Mouse (Mus musculus) forebrain, postnatal 0 days (tissue): ENCODE data around the gene Sec61a2. TPM values are rescaled to one million over a fixed set of nuclear protein-coding genes. Genes with fewer than 3 reads are reported as not detected.

Source experiments
- ATAC-seq: fragments of 200-750 bp; cut with Nextera tagmentation; 2 replicates; pipeline ENCODE4 v1.8.0; 2017; ENCODE audit warnings: mild to moderate bottlenecking, moderate library complexity
- DNase-seq: peaks from one replicate; pipeline ENCODE4 v3.0.0-alpha.2; 2015
- H3K27ac ChIP-seq: fragments of 300-500 bp; sonication (generic); 2 replicates; pipeline ENCODE4 v1.5.1; 2014; ENCODE audit warnings: low read depth, mild to moderate bottlenecking, antibody characterized with exemption, low read length, moderate library complexity, mixed read lengths
- H3K27me3 ChIP-seq: fragments of 300-500 bp; sonication (generic); 2 replicates; pipeline ENCODE4 v1.6.1; 2014; ENCODE audit warnings: mild to moderate bottlenecking, low read length, mixed read lengths; ENCODE audit not compliant: insufficient read depth
- H3K36me3 ChIP-seq: fragments of 300-500 bp; sonication (generic); 2 replicates; pipeline ENCODE4 v1.6.1; 2014; ENCODE audit warnings: mild to moderate bottlenecking, moderate library complexity; ENCODE audit not compliant: insufficient read depth
- H3K4me1 ChIP-seq: fragments of 300-500 bp; sonication (generic); 2 replicates; pipeline ENCODE4 v1.6.1; 2014; ENCODE audit warnings: antibody characterized with exemption; ENCODE audit not compliant: insufficient read depth
- H3K4me2 ChIP-seq: fragments of 300-500 bp; sonication (generic); 2 replicates; pipeline ENCODE4 v1.6.1; 2014; ENCODE audit warnings: low read depth, mild to moderate bottlenecking, moderate library complexity
- H3K4me3 ChIP-seq: fragments of 300-500 bp; sonication (generic); 2 replicates; pipeline ENCODE4 v1.5.1; 2014; ENCODE audit warnings: low read depth, low read length, mixed read lengths
- H3K9ac ChIP-seq: fragments of 300-500 bp; sonication (generic); 2 replicates; pipeline ENCODE4 v1.6.1; 2014; ENCODE audit warnings: mild to moderate bottlenecking
- H3K9me3 ChIP-seq: fragments of 300-500 bp; sonication (generic); 2 replicates; pipeline ENCODE4 v1.6.1; 2016; ENCODE audit warnings: low read length
- CTCF ChIP-seq: sonication (generic); IDR thresholded peaks from 2 replicates; pipeline ENCODE4 v1.5.1; 2016; ENCODE audit warnings: antibody characterized with exemption, control low read depth, low read depth
- WGBS: fragments of 180-500 bp; shearing (Covaris S2); extraction: QIAGEN DNeasy Blood & Tissue Kit; methylation state at CpG from one replicate; pipeline ENCODE4 v1.1.7; 2014; 5-methylcytosine and 5-hydroxymethylcytosine counted together
- polyA plus RNA-seq: library from polyadenylated mRNA; unstranded; fragments of >200 nt; fragmentation: Nextera tagmentation; extraction: Ambion mirVana; gene quantifications from 2 replicates; pipeline ENCODE4 v1.2.1, GENCODE M21; 2015
- total RNA-seq: library from RNA; depleted of rRNA; stranded (reverse); fragments of >200 nt; gene quantifications from 2 replicates; pipeline ENCODE4 v1.2.3, GENCODE M21; 2014; rRNA removed

Sec61a2 gene
- total and polyA plus RNA-seq, 2 experiments from 2014 or later = 94.5 to 109 TPM

GRCm38 (mm10) chr2:5825265-5825913, 69.8 kb downstream of the Sec61a2 start:
- no peak for ATAC-seq
- Histone ChIP-seq H3K27ac (no peak overlapping the region), H3K4me2 (no peak overlapping the region), H3K9ac (no peak overlapping the region), H3K27me3 (no peaks in the 10 kb centered on the region), H3K36me3 (peaks cover 41% of the 10 kb centered on the region), H3K4me1 (no peaks in the 10 kb centered on the region), H3K4me3 (no peak overlapping the region), H3K9me3 (no peaks in the 10 kb centered on the region)
- no peak for TF ChIP-seq CTCF
- WGBS = 95% methylated on average over 5 of the region's 5 CpGs
- no peak for DNase-seq

- ATAC-seq (no peak), DNase-seq (no peak)
- Histone ChIP-seq H3K36me3 (peaks cover 45% of the 10 kb centered on the region), H3K27ac (no peak overlapping the region), H3K9ac (no peak overlapping the region), H3K9me3 (no peaks in the 10 kb centered on the region), H3K4me3 (no peak overlapping the region), H3K4me1 (no peaks in the 10 kb centered on the region), H3K27me3 (no peaks in the 10 kb centered on the region), H3K4me2 (no peak overlapping the region)
- no peak for TF ChIP-seq CTCF
- 89% methylated on average over 5 of the region's 5 CpGs for WGBS
These were observed 70.5 kb downstream of the Sec61a2 start for GRCm38 (mm10) chr2:5824685-5825084.

- Histone ChIP-seq H3K4me3 (no peak overlapping the region), H3K4me2 (no peak overlapping the region), H3K27me3 (no peaks in the 10 kb centered on the region), H3K36me3 (peaks cover 50% of the 10 kb centered on the region), H3K9ac (no peak overlapping the region), H3K27ac (no peak overlapping the region), H3K9me3 (no peaks in the 10 kb centered on the region), H3K4me1 (no peaks in the 10 kb centered on the region)
- DNase-seq (peak; percentile 40), ATAC-seq (no peak)
- 7% methylated on average over 1 of the region's 1 CpGs for WGBS
- peak; percentile 53 for TF ChIP-seq CTCF
These were observed 71.0 kb downstream of the Sec61a2 start for GRCm38 (mm10) chr2:5824213-5824612.

- ATAC-seq (no peak), DNase-seq (no peak)
- H3K4me1 ChIP-seq = no peaks in the 10 kb centered on the region
- TF ChIP-seq CTCF = no peak
- peaks cover 56% of the 10 kb centered on the region for H3K36me3 ChIP-seq
- no peak overlapping the region for H3K4me3 ChIP-seq
- no peak overlapping the region for H3K4me2 ChIP-seq
- H3K9ac ChIP-seq = no peak overlapping the region
- H3K27me3 ChIP-seq = no peaks in the 10 kb centered on the region
- H3K9me3 ChIP-seq = no peaks in the 10 kb centered on the region
- no peak overlapping the region for H3K27ac ChIP-seq
- WGBS = 94% methylated on average over 6 of the region's 6 CpGs
These were observed 72.8 kb downstream of the Sec61a2 start for GRCm38 (mm10) chr2:5822449-5822848.

GRCm38 (mm10) chr2:5821264-5821663, 74.0 kb downstream of the Sec61a2 start:
- TF ChIP-seq CTCF = no peak
- no peak overlapping the region for H3K4me3 ChIP-seq
- H3K9ac ChIP-seq = no peak overlapping the region
- peaks cover 56% of the 10 kb centered on the region for H3K36me3 ChIP-seq
- ATAC-seq (no peak), DNase-seq (no peak)
- no peak overlapping the region for H3K4me2 ChIP-seq
- no peaks in the 10 kb centered on the region for H3K4me1 ChIP-seq
- H3K9me3 ChIP-seq = no peaks in the 10 kb centered on the region
- no peak overlapping the region for H3K27ac ChIP-seq
- no peaks in the 10 kb centered on the region for H3K27me3 ChIP-seq
- 96% methylated on average over 10 of the region's 10 CpGs for WGBS

Other genes with a start within 250 kb of the Sec61a2 start
- 22.5 and 29.0 TPM in 2 replicates for gene Camk1d, start 180.9 kb downstream of the Sec61a2 start, total RNA-seq
- 7.4 and 10.5 TPM in 2 replicates for gene Camk1d, start 180.9 kb downstream of the Sec61a2 start, polyA plus RNA-seq
- gene Nudt5, start 50.4 kb downstream of the Sec61a2 start, total RNA-seq = 14.8 and 15.0 TPM in 2 replicates
- 11.2 and 12.2 TPM in 2 replicates for gene Nudt5, start 50.4 kb downstream of the Sec61a2 start, polyA plus RNA-seq
- 78.2 and 107 TPM in 2 replicates for gene Cdc123, start 50.3 kb downstream of the Sec61a2 start, total RNA-seq
- gene Cdc123, start 50.3 kb downstream of the Sec61a2 start, polyA plus RNA-seq = 191 and 226 TPM in 2 replicates
- gene Gm13199, start 32.5 kb downstream of the Sec61a2 start, total RNA-seq = 0.31 and 2.8 TPM in 2 replicates
- 0.28 and 0.38 TPM in 2 replicates for gene Gm13199, start 32.5 kb downstream of the Sec61a2 start, polyA plus RNA-seq
- 8.0 and 13.1 TPM in 2 replicates for gene Dhtkd1, start 47.4 kb upstream of the Sec61a2 start, total RNA-seq
- gene Dhtkd1, start 47.4 kb upstream of the Sec61a2 start, polyA plus RNA-seq = 2.1 and 3.7 TPM in 2 replicates
- gene Upf2, start 56.0 kb upstream of the Sec61a2 start, total RNA-seq = 9.8 and 11.1 TPM in 2 replicates
- gene Upf2, start 56.0 kb upstream of the Sec61a2 start, polyA plus RNA-seq = 3.3 and 4.1 TPM in 2 replicates
- gene Proser2, start 234.8 kb upstream of the Sec61a2 start, total RNA-seq = 2.8 and 3.2 TPM in 2 replicates
- 4.6 and 5.1 TPM in 2 replicates for gene Proser2, start 234.8 kb upstream of the Sec61a2 start, polyA plus RNA-seq